Mouse (Mus musculus) neural tube, embryonic 11.5 days (tissue): ENCODE measurements around the gene Slamf8. TPM values are rescaled to one million over a fixed set of nuclear protein-coding genes. Genes with fewer than 3 reads are reported as not detected.

Experiments used
- ATAC-seq: fragments of 200-750 bp; cut with Nextera tagmentation; 2 replicates; pipeline ENCODE4 v1.8.0; 2017; ENCODE audit warnings: moderate number of reproducible peaks, mild to moderate bottlenecking, moderate TSS enrichment, moderate library complexity; ENCODE audit not compliant: insufficient read depth, low FRiP score, low TSS enrichment
- DNase-seq: peaks from one replicate; pipeline ENCODE4 v3.0.0-alpha.2; 2015; ENCODE audit warnings: low spot score
- H3K27ac ChIP-seq: fragments of 300-500 bp; sonication (generic); 2 replicates; pipeline ENCODE4 v1.5.1; 2014; ENCODE audit warnings: low read depth, mild to moderate bottlenecking, low read length
- H3K27me3 ChIP-seq: fragments of 300-500 bp; sonication (generic); 2 replicates; pipeline ENCODE4 v1.6.1; 2014; ENCODE audit warnings: mild to moderate bottlenecking, low read length, mixed read lengths; ENCODE audit not compliant: control insufficient read depth, insufficient read depth
- H3K36me3 ChIP-seq: fragments of 300-500 bp; sonication (generic); 2 replicates; pipeline ENCODE4 v1.6.1; 2014; ENCODE audit warnings: mild to moderate bottlenecking, low read length, moderate library complexity, mixed read lengths; ENCODE audit not compliant: control insufficient read depth, insufficient read depth
- H3K4me1 ChIP-seq: fragments of 300-500 bp; sonication (generic); 2 replicates; pipeline ENCODE4 v1.6.1; 2014; ENCODE audit warnings: low read length, mixed read lengths; ENCODE audit not compliant: control insufficient read depth, insufficient read depth
- H3K4me2 ChIP-seq: fragments of 300-500 bp; sonication (generic); 2 replicates; pipeline ENCODE4 v1.6.1; 2014; ENCODE audit warnings: low read depth, mild to moderate bottlenecking, moderate library complexity
- H3K4me3 ChIP-seq: fragments of 300-500 bp; sonication (generic); 2 replicates; pipeline ENCODE4 v1.5.1; 2014; ENCODE audit warnings: low read depth, low read length
- H3K9ac ChIP-seq: fragments of 300-500 bp; sonication (generic); 2 replicates; pipeline ENCODE4 v1.6.1; 2014; ENCODE audit warnings: mild to moderate bottlenecking, low read length
- H3K9me3 ChIP-seq: fragments of 300-500 bp; sonication (generic); 2 replicates; pipeline ENCODE4 v1.6.1; 2016; ENCODE audit warnings: low read length; ENCODE audit not compliant: control insufficient read depth
- WGBS: fragments of 180-500 bp; shearing (Covaris S2); extraction: QIAGEN DNeasy Blood & Tissue Kit; methylation state at CpG from one replicate; pipeline ENCODE4 v1.1.7; 2014; 5-methylcytosine and 5-hydroxymethylcytosine counted together
- polyA plus RNA-seq: library from polyadenylated mRNA; unstranded; fragments of >200 nt; fragmentation: Nextera tagmentation; extraction: Ambion mirVana; gene quantifications from 2 replicates; pipeline ENCODE4 v1.2.1, GENCODE M21; 2014

Gene Slamf8
- polyA plus RNA-seq, 1 experiment from 2014 or later: not detected

GRCm38 (mm10) chr1:172532551-172532950 lies 57.8 kb downstream of the Slamf8 start:
- DNase-seq: peak; percentile 68
- ATAC-seq: peak; percentile 22; the same call in 1 of the 2 replicates
- no peaks in the 10 kb centered on the region for H3K4me1 ChIP-seq
- H3K4me3 ChIP-seq: no peak overlapping the region
- peak overlapping the region; percentile 19; the same call in 1 of the 2 replicates for H3K9ac ChIP-seq
- no peak overlapping the region for H3K27ac ChIP-seq
- H3K9me3 ChIP-seq: no peaks in the 10 kb centered on the region
- WGBS: 2% methylated on average over 12 of the region's 13 CpGs
- H3K36me3 ChIP-seq: no peaks in the 10 kb centered on the region
- peak overlapping the region; percentile 21 for H3K4me2 ChIP-seq
- no peaks in the 10 kb centered on the region for H3K27me3 ChIP-seq

Other genes with a start within 250 kb of the Slamf8 start
- 0.85 and 0.93 TPM in 2 replicates for gene Kcnj10, start 249.4 kb downstream of the Slamf8 start, polyA plus RNA-seq
- 14.2 and 15.1 TPM in 2 replicates for gene Pigm, start 214.0 kb downstream of the Slamf8 start, polyA plus RNA-seq
- 0.17 TPM in 1 of 2 replicates, not detected in the other for gene Slamf9, start 115.2 kb downstream of the Slamf8 start, polyA plus RNA-seq
- gene Igsf9, start 108.8 kb downstream of the Slamf8 start, polyA plus RNA-seq: 45.9 and 59.3 TPM in 2 replicates
- gene Tagln2, start 90.5 kb downstream of the Slamf8 start, polyA plus RNA-seq: 79.8 and 93.6 TPM in 2 replicates
- 1.7 and 2.5 TPM in 2 replicates for gene Cfap45, start 69.8 kb downstream of the Slamf8 start, polyA plus RNA-seq
- gene Vsig8, start 34.6 kb downstream of the Slamf8 start, polyA plus RNA-seq: 0.15 TPM in 1 of 2 replicates, not detected in the other
- 0.27 and 0.31 TPM in 2 replicates for gene Fcrl6, start 12.0 kb upstream of the Slamf8 start, polyA plus RNA-seq
- 20.4 and 20.6 TPM in 2 replicates for gene Dusp23, start 42.4 kb upstream of the Slamf8 start, polyA plus RNA-seq
- 3.8 and 4.0 TPM in 2 replicates for gene Crp, start 107.5 kb upstream of the Slamf8 start, polyA plus RNA-seq